Mouse (Mus musculus) yolk sac, embryonic 10.5 days (tissue): ENCODE measurements around the gene Gmip.
A peak's percentile ranks its signal among the peaks of the same experiment; 100 is the strongest.

Experiments
- DNase-seq: peaks from one replicate; pipeline ENCODE4 v3.0.0-alpha.2; 2017; ENCODE audit warnings: low spot score

The Gmip gene

DNA sequence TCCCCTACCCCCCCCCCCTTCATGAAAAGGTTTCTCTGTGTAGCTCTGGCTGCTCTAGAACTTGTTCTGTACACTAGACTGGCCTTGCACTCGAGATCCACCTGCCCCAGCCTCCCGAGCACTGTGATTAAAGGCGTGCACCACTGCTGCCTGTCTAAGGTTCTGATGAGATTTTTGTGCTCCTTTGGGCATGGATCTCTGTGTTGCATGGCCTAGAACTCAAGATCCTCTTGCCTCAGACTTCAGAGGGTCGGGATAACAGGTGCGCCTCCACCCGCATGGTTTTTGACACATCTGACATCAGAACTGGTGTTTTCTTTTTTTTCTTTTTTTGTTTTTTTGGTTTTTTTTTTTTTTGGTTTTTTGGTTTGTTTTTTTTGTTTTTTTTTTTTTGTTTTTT, 3.9 kb upstream of the Gmip start:
- no peak for DNase-seq

DNA sequence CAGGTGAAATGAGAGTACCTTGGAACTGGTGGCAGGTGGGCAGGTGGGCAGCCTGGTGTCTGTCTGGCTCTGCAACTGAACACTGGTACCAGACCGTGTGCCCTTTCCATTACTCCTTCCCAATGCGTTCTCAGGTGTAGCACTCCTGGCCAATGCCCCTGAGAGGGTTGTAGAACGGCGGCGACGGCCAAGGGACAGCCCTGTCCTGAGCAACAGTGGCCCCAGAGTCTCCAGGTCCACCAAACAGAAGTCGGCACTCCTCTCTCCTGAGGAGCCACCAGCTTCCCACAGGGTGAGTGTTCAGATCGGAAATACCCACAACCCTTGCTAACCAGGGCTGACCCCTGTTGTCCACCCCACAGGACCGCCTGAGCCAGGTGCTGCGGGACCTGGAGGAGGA, 3.4 kb upstream of the Gmip start:
- no peak for DNase-seq

DNA sequence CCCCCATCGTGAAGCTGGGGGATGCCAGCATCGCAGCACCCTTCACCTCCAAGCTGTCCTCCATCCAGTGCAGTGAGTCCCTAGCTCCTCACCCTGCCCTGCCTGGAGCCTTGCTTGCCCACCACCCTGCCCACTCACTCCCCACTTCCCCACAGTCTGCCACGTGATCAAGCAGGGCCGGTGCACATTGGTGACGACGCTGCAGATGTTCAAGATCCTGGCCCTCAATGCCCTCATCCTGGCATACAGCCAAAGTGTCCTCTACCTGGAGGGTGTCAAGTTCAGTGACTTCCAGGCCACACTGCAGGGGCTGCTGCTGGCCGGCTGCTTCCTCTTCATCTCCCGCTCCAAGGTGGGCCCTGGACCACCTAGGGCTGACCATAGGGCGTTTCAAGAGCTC, 3.0 kb upstream of the Gmip start:
- DNase-seq, result no peak

DNA sequence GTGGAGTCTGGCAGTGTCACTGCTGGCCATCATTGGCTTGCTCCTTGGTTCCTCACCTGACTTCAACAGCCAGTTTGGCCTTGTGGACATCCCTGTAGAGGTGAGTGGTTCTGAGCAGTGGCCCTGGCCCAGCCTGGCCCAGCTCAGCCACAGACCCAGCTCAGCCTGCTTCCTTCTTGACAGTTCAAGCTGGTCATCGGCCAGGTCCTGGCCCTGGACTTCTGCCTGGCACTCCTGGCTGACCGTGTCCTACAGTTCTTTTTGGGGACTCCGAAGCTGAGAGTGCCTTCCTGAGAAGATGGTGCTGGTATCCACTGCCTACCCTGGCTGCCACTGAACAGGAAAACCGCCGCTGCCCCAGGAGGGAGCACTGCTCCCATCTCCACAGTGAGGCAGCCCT, 1.2 kb upstream of the Gmip start:
- DNase-seq, result no peak

DNA sequence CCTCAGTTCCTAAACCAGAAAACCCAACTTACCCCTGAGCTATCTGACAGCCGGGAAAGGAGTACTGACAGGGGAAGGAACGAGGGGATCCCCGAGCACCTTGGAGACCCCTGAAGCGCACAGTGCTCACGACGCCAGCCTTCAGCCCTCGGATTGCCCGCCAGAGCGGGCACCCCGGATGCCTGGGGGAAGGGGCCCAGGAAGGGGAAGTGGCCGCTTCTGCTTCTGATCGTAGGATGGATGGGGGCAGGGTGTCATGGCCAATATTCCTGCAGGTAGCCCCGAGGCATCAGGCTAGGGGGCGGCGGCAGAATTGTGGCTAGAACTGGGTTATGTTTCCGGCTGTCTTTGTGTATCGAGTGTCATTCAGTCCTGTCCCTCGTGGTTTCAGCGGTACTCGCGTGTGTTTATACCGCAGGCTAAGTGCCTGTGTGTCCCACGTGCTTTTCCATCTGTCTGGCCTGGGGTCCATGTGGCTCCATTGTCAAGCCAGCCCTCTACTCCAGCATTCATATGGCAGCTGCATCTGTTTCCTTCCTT, 455 bp downstream of the Gmip start:
- DNase-seq, result no peak

DNA sequence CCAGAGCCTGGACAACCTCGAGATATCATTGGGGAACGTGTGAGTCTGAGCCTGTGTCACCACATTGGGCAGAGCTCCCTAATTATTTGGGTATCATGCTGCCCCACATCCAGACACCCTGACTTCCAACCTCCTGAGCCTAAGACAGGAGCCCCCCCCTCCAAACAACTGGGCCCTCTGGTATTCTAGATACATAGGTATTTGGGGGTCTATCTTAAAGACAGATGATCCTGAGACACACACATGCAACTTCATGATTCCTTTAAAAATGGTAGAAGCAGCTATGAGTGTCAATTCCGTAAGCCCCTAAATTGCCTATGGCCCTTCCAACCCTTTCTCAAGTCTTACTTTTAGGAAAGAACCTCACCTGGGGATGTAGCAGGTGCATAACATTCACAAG, 1.3 kb downstream of the Gmip start:
- DNase-seq, result no peak

DNA sequence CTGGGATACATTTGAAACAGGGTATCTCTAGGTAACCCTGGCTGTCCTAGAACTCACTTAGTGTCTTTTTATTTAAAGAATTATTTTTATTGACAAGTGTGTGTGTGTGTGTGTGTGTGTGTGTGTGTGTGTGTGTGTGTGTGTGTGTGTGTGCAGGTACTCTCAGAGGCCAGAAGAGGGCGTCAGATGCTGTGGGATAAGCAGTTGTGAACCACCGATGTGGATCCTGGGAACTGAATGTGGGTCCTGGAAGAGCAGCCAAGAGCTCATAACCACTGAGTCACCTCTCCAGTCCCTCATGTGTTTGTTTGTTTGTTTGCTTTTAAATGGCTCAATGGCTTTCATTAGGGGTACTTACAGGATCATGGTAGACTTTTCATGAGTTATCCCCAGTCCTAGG, 6.4 kb downstream of the Gmip start:
- DNase-seq, result no peak

DNA sequence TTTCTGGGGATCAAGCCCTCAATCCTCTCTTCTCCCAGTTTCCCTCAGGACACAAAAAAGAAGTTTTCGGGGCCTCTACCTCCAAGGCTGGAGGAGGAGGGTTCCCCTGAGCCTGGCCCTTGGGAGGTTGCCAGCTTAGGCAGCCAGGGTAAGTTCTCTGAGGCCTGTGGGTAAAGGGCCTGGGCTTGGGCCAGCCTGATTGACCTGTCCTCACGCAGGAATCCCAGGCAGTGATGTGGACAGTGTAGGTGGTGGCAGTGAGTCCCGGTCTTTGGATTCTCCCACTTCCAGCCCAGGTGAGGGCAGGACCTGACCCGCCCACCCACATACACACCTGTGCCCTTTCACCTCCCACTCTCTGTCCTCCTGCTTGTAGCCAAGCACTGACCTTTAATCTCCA, 6.9 kb downstream of the Gmip start:
- peak; percentile 36 for DNase-seq

DNA sequence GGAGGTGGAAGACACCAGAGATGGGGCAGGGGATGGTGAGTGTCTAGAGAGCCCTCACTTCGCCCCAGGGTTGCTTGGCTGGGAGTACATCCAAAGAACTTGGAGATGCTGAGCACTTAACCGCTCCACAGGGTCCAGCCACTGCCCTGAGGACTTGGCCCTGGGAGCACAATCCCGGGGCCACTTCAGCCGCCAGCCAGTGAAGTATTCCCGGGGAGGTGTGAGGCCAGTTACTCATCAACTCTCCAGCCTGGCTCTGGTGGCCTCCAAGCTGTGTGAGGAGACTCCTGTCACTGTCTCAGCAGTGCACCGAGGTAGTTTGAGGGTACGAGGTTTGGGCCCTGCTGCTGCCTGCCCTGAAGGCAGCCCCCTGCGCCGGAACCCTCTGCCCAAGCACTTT, 12.0 kb downstream of the Gmip start:
- DNase-seq, result peak; percentile 67

DNA sequence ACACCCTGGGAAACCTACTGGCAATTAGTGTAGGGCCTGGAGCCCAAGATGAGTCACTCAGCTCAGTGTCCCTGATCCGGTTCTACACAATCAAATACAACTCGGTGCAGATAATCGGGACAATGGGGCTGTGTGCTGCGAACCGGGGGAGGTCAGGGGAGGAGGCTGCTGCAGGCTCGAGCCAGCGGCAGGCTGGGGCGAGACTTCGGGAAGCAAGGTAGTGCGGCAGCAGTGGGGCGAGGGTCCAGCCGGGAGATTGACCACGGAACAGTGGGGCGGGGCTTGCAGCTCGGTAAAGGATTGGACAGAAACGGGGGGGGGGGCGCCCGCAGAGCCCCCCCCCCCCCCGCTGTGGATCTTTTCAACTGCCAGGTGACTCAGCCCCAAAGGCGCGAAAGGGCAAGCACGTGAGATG, 13.5 kb downstream of the Gmip start:
- DNase-seq, result no peak

DNA sequence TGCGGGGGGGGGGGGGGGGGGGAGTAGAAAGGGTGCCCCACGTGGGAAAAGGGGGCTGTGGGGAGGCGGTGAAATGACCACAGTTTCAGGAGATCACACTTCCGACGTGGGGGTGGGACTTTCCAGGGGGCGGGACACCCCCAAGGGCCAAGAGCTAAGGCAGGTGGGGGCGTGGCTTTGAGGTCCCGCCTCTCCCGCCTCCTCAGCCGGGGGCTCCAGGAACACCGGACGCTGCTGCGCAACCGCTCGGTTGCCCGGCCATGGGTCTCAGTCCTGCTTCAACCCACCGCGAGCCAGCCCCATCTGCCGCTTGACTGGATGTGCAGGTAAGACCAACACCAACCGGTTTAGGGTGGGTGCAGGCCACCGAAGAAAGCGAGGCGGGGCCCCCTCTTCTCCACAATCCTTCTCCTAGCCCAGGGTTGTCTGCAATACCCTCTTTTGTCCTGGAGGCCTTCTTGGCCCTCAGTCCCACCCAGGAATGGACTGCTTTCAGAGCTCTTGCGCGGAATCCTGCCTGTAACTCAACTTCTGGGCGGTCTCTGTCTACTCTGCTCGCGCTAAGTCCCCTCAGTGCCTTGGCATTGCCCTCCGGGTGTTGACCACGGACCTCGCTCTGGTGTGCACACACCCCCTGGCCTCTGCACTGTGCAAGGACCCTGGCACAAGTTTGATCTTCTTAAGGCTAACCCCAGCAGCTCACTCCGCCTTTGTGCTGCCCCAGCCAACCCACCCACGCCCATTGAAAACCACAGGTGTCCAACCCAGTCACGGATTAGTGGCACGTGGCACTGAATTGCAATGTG, 14.1 kb downstream of the Gmip start, which contains the start of gene Lpar2:
Gene Lpar2, plus strand, starts transcription at position 44 of the 806 bp plus-strand sequence.
- DNase-seq, result peak; percentile 93

DNA sequence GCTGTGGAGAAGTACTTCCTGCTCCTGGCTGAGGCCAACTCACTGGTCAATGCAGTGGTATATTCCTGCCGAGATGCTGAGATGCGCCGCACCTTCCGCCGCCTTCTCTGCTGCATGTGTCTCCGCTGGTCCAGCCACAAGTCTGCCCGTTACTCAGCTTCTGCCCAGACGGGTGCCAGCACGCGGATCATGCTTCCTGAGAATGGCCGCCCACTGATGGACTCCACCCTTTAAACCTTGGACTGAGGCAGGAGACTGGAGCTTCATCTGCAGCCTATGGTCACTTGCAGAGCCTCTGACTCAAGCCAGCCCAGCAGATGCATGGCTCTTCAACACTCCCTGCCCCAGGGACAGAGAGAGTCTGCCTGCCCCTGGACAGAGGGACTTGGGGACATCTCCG, 17.9 kb downstream of the Gmip start:
- DNase-seq, result no peak

DNA sequence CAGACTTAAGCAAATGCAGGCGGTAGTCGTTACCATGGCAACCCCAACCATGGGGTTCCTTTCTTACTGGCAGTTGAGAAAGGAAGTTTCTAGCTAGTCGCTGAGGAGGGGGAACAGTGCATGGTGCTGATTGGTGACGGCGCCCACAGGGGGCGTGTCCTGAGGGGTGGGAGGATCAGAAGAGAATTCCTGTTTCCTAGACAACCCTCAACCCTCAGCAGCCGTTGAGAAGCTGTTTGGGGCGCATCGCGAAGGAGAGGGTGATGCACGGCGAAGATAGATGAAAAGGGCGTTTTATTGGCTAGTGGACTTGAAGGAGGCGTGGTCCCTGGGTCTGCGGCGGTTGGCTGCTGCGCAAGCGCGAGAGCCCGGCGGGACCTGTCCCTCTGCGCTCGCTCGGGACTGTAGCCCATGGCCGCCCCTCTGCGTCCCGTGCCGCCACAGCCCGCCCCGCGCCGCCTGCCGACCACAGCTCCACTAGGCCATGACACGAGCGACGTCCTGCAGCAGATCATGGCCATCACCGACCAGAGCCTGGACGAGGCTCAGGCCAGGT, 23.9 kb downstream of the Gmip start, which contains the start of gene Pbx4:
Gene Pbx4, plus strand, starts transcription at position 194 of the 556 bp plus-strand sequence.
- peak; percentile 92 for DNase-seq

DNA sequence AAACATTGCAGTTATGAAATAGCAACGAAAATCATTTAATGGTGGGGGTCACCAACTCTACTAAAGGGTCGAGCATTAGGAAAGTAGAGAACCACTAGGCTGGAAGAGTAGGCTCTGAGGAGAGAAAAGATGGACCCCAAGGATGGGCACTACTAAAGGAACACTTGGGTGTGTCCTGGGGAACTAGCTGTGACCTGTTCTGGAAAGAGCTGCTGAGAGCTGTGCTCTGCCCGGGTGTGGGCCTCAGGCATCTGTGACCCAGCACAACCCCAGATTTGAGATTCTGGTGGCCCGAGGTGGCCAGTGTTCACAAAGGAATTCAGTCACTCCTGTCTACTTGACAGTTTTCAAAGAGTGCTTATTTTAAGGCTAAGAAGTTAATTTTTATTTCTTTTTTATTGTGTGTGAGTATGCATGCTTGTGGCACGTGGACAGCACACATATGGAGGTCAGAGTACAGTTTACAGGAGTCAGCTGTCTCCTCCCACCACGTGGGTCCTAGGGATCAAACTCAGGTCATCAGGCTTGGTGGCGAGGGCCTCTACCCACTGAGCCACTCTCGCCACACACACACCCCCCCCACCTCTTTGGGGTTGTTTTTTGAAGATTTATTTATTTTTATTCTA, 28.7 kb downstream of the Gmip start:
- DNase-seq, result peak; percentile 50

DNA sequence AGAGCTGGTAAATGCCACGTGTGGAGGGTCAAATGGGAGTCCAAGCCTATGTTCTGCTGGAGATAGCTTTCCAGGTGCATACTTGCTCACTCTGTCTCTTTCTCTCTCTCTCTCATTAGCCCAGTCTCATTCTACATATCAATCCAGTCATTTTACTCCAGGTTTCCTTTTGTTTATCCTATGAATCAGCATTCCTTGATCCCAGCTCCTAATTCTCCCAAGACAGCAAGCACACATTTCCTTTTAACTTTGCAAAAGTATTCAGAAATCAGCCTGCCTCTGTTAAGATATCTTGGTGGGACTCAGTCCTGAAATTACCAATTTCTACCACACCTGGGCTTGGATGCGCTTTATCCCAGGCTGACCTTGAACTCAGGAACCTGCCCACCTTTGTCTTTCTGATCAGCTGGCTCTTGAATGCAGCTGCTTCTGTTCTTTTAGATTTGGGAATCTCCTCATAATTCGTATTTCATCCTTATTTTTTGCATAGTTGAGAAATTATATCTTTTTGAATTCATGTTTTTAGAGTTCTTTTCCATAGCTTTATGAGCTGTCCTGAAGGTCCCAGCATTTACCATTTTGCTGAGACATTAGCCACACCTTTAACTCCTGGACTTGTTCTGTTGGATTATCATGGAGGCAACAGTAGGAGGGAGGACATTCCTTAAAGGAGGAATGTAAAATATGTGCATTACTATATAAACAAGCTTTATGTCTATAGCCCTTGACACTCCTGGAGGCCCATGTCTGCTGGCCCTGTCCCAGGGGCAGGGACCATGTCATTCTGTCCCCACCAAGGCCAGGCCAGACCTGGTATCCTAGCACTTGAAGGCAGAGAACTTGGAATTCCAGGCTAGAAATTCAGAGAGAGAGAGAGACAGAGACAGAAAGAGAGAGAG, 38.9 kb downstream of the Gmip start:
- no peak for DNase-seq

DNA sequence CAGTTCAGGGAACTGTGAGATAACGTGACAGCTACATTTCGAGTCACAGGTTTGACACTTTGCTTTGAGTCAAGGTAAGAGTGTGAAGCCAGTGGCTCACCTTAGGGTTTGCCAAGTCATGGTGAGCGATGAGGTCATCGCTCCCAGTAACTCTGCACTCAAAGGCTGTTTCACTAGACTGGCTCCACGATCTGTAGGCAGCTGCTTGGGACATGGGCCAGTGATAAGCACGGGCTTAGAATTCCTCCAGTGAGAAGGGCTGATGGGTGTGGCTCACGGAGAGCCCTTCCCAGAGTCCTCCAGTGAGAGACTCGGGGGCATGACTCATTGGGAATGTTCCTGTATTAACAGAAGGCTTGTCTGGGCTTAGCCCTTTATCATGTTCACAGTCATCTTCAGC, 40.5 kb downstream of the Gmip start:
- peak; percentile 25 for DNase-seq

DNA sequence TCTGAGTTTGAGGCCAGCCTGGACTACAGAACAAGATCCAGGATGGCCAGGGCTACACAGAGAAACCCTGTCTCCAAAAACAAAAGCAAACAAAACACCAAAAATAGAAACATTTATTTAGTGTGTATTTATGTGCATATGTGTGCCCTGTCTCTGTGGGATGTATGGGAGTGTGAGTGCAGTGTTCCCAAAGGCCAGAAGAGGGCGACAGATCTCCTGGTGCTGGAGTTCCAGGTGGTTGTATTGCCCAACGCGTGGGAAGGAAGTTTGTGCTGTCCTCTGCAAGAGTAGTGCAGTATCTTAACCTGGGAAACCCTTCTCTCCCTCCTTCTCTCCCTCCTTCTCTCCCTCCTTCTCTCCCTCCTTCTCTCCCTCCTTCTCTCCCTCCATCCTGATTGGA, 41.4 kb downstream of the Gmip start:
- DNase-seq, result no peak

DNA sequence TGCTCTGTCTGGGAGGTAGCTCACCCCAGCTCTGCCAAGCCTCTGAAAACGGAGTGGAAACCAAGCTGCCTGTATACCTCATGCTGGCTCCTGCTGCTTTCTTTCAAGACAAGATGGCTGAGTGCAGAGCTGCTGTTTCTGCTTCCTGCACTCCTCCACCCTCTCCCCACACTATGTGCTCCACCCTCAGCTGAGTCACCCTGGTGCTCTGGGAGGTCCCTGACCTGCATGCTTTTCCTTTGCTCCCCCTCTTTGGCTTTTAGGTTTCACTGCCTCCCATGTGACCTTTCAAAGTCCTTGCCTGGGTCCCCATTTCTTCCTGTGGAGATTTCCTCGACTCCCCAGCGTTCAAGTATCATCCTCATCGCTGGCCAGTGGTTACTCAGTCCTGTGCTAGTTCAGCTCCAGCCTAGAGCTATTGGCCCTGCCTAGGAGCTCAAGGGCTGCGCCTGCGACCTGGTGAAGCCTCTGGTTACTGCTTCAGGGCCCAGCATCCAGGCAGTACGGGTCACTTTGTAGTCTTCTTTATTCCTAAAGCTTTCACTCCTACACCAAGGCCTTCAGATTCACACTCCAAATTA, 42.5 kb downstream of the Gmip start:
- no peak for DNase-seq

DNA sequence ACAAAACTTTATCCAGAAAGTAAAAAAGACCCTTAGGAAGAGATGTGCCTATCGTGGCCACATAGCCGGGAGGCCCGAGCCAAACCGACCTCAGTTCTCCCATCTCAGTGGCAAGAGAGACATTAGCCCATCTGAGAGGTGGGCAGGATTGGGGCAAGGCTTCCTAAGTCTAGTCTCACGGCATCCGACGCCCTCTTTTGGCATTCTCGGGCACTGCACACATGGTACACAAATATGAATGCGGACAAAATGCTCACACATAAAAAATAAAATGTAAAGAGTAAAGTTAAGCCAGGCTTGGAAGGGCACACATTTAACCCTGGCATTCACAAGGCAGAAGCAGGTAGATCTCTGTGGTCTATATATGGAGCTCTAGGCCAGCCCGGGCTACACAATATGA, 45.4 kb downstream of the Gmip start:
- no peak for DNase-seq

DNA sequence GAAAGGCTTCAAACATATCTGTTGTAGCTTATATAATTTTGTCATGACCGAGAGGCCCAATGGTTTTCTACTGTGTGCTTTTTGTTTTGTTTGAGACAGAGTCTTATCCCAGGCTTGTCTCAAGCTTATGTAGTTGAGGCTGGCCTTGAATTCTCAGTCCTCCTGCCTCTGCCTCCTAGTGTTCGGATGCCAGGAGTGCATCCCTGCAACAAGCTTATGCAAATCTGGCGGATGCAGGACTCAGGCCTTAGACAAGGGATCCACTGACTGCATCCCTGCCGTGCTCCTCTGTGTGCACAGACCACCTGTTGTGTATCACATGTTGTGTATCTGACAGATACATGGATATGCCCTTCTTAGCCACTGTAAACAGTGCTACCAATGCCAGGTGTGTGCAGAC, 52.3 kb downstream of the Gmip start:
- DNase-seq, result no peak

DNA sequence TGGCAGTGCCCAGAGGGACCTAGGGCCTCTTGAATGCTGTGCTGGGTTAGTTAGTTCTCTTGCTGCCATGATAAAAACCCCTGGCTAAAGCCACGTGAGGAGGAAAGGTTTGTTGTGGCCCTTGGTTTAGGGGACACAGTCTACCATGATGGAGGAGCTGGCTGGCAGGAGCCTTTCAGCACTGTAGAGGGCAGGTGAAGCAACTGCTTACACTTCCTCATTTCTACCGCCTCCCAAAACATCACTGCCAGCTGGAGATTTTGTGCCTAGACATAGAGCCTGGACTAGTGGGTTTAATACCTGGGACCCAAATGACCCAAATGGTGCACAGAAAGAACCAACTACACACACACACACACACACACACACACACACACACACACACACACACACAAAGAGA, 52.8 kb downstream of the Gmip start:
- DNase-seq, result no peak
